Mouse (Mus musculus) neutrophil, adult 5-6 weeks (primary cell): ENCODE results near the gene Rad51c. TPM values are rescaled to one million over a fixed set of nuclear protein-coding genes. Genes with fewer than 3 reads are reported as not detected.

Experiments used
- ATAC-seq: fragments of 151-379, 151-347 bp; 2 replicates; pipeline ENCODE4 v1.8.0; 2017; ENCODE audit warnings: mild to moderate bottlenecking, moderate TSS enrichment; ENCODE audit not compliant: insufficient number of reproducible peaks, poor library complexity, low FRiP score, severe bottlenecking; ENCODE audit errors: extremely low read depth
- total RNA-seq: library from RNA; stranded (forward); fragments of 200-1000 nt; gene quantifications from 2 replicates; pipeline ENCODE4 v1.2.3, GENCODE M21; 2017

Rad51c gene
- total RNA-seq, 1 experiment from 2014 or later, result 9.9 TPM

DNA sequence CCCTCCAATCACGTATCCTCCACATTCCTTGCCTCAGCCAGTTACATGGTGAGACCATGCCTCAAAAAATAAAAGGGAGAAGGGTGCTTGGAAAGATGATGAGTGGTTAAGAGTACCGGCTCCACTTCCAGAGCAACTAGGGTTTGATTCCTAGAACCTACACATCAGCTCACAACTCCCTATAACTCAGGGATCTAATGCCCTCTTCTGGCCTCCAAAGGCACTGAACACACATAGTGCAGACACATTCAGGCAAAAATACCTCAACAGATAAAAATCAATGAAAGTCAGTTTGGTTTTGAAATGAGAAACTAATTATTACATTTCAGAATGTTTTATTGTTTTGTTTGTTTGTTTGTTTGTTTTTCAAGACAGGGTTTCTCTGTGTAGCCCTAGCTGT lies 6.4 kb downstream of the Rad51c start:
- ATAC-seq, result no peak

DNA sequence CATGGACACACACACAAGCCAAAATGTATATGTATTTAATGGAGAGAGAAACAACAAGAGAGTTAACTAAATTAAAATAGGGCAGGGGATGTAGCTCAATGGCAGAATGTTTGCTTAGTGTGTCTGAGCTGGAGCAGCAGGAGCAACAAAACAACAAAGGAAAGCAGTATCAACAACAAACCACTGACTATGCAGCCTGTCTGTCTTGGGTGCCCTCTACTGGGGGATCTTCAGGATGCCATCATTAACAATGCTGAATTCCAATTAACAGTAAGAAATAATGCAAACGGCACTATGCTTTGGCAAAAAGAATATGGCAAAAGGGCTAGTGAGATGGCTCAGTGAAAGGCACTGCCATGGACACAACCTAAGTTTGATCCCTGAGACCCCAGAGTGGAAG lies 10.9 kb downstream of the Rad51c start:
- no peak for ATAC-seq

DNA sequence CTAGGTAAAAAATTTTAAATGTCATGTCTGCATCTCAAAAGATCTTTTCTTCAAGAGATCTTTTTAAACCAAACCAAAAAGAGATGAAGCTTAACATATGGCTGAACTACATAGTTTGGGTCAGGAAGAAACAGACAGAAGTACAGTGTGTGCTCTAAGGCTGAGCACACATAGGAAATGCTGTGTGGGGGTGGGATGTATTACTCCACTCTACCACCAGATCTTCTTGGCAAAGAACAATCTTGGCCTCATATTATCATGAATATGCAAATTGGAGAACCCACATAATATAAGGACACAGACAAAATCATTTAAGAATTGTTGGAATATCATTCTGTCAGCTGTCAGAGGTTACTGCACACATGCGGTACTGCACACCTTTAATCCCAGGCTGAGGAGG lies 19.1 kb downstream of the Rad51c start:
- no peak for ATAC-seq

DNA sequence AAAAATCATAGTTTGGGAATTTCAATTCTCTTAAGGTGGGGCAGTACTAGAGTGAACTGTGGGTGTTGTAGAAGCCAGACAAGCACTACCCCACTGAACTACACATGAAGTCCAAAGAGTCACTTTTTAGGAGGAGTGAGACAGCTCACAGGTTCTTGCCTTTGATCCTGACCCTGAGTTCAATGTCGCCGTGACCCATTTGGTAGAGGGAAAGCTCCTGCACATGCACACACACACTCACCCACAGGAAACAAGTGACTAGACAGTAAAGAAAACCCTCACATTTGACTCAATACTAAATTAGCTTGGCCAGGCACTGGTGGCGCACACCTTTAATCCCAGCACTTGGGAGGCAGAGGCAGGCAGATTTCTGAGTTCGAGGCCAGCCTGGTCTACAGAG lies 20.2 kb downstream of the Rad51c start:
- ATAC-seq, result no peak

DNA sequence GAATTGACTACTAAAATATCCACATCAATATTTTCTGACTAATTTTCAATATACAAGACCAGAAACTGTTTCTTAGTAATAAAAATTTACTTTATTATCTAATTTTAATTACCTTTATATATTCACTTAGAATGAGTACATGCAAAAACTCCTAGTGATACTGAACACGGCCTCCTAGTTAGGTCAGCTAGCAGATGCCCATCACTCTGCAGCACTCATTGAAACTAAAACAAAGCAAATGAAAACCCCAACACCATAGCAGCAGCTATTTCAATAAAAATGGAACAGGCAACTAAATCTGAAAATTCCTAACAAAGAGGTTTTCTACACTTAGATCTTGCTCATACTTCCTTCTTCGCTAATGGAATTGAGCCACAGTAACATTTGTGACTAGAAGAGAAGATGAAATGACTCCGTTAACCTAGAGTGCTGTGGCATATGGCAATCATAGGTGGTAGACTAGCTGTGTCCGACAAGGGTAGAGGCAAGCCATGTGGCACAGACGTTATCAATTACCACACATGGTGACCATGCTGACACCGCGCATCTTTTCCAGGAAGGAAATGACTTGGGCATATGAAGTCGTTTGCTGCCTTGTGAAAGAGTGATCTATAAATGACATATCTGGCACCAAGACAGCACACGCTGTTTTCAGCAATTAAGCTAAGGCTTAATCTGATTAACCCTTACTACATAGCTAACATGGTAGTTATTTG lies 36.7 kb downstream of the Rad51c start:
- no peak for ATAC-seq

GRCm38 (mm10) chr11:87367061-87367460 lies 37.7 kb downstream of the Rad51c start:
- no peak for ATAC-seq

- ATAC-seq, result no peak
These were observed 39.6 kb downstream of the Rad51c start for GRCm38 (mm10) chr11:87365120-87365519.

DNA sequence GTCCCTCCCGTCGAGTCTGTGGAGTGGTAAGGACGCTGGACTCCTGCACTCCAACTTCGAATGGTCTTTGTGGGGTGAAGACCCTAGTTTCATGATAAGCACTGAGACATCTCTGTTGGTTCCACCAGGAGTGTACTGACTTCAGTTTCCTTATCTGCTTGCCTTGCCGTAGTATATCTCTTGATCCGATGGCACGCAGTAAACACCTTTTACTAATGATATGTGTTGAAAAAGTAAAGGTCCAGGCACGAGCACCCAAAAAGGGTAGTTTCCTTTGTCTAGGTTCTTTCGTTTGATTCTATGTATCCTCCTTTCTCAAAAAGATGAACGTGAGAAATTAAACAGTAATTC lies 45.5 kb downstream of the Rad51c start:
- 0 out of 2 replicates have a peak, but pooled peaks have one; percentile 4 for ATAC-seq

DNA sequence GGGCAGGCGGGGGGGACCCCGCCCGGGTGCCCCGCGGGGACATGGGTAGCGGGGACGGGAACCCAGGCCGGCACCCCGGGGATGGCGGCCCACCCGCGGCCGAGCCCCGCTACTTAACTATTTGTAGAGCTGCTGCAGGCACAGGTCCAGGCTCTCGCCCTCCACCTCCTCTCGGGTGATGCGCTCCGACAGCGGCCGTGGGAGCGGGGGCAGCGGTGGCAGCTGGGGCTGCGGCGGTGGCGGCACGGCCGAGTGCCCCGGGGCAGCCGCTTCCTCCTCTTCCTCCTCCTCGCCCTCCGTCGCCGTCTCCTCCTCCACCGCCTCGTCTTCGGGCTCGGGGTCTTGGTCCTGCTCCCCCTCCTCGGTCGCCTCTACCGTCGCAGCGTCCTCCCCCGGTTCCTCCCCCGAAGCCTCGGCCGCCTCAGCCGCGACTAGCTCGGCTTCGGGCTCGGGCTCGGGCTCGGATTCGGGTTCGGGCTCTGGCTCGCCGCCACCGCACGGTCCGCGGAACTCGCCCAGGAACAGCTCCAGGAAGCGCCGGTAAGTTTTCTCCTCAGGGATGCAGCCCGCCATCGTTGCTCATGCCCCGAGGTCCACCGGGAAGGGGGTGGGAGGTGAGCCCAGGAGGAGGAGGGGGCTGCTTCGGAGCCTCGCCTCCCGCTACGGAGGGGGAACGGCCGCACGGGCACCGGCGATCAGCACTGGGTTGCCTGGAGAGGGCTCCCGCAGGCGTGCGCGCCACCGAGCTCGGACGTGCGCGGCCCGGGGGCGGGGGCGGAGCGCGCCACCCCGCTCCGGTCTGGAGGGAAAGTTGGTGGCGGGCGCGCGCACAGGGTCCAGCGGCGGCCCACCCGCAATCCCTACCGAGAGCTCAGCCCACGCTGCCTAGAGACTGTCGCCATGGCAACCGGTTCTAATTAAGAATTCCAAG lies 46.2 kb downstream of the Rad51c start, which contains the start of gene Ppm1e:
TSS of gene Ppm1e (minus strand) at position 693 of the 931 bp plus-strand sequence.
- peak; percentile 47 for ATAC-seq

GRCm38 (mm10) chr11:87357317-87358300 lies 47.1 kb downstream of the Rad51c start:
- no peak for ATAC-seq

GRCm38 (mm10) chr11:87354861-87355260 lies 49.9 kb downstream of the Rad51c start:
- ATAC-seq, result no peak

DNA sequence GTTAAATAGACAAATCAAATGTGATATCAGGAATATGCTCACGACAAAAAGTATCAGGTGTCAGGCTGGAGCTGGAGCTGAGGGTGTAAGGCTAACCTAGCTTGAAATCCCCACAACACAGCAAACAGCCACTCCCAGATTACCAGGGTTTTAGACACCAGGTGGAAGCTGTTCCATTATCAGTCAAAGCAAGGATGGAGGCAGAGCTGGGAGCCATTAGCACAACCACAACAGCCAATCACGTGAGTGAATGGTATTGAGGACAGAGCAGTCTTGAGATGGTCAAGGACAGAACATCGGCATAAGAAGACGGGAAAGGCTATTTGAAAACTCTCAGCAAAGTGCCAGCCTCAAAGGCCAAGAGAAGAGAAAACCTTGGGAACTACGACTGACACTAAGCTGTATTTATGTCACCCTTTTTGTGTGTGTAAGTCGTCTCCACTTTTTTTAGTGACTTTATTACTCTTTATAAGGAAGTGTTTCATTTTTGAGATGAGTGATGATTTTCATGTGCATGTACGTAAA lies 51.0 kb downstream of the Rad51c start:
- ATAC-seq, result no peak

Other genes starting within 250 kb of the Rad51c start
- gene Ppm1e, start 45.9 kb downstream of the Rad51c start, total RNA-seq, result 4.1 and 5.4 TPM in 2 replicates
- gene Tex14, start 111 bp upstream of the Rad51c start, total RNA-seq, result 2.2 and 4.8 TPM in 2 replicates
- gene Gm11492, start 161.7 kb upstream of the Rad51c start, total RNA-seq, result not detected in 2 replicates
- gene Sept4, start 163.9 kb upstream of the Rad51c start, total RNA-seq, result 1.4 and 1.5 TPM in 2 replicates
- 27.7 TPM in 2 replicates for gene Mtmr4, start 187.2 kb upstream of the Rad51c start, total RNA-seq
- gene Hsf5, start 212.2 kb upstream of the Rad51c start, total RNA-seq, result not detected in 2 replicates